Mouse (Mus musculus) liver, embryonic 14.5 days (tissue): Measurements from ENCODE around the gene Lrg1. TPM values are rescaled to one million over a fixed set of nuclear protein-coding genes. Genes with fewer than 3 reads are reported as not detected.
A peak's percentile ranks its signal among the peaks of the same experiment; 100 is the strongest.

Experiments used
- ATAC-seq: fragments of 200-750 bp; cut with Nextera tagmentation; 2 replicates; pipeline ENCODE4 v1.8.0; 2017; ENCODE audit warnings: moderate number of reproducible peaks, mild to moderate bottlenecking, moderate library complexity; ENCODE audit not compliant: insufficient read depth
- DNase-seq, 3 experiments: peaks; one replicate each; pipeline ENCODE4 v3.0.0-alpha.2; 2012 to 2013; ENCODE audit warnings: low read depth in 3 of 3, low spot score in 3 of 3
- H3K27ac ChIP-seq: fragments of 300-500 bp; sonication (generic); 2 replicates; pipeline ENCODE4 v1.5.1; 2014; ENCODE audit warnings: moderate library complexity, mild to moderate bottlenecking, control low read depth, inconsistent platforms
- H3K27me3 ChIP-seq: fragments of 300-500 bp; sonication (generic); 2 replicates; pipeline ENCODE4 v1.6.1; 2014; ENCODE audit warnings: mild to moderate bottlenecking, low read length, moderate library complexity; ENCODE audit not compliant: control insufficient read depth, insufficient read depth
- H3K36me3 ChIP-seq: fragments of 300-500 bp; sonication (generic); replicated peaks from 2 replicates; pipeline ENCODE4 v1.6.1; 2014; ENCODE audit warnings: low read depth; ENCODE audit not compliant: control insufficient read depth, insufficient read depth
- H3K4me1 ChIP-seq, 2 experiments: fragments of 200-500 bp in 1 of 2; fragments of 300-500 bp in 1 of 2; sonication (generic) in 1 of 2; replicated peaks; 2 replicates each; pipeline ENCODE4 v1.6.1; 2012 to 2014; ENCODE audit warnings: antibody characterized with exemption in 1 of 2, inconsistent platforms in 1 of 2, low read length in 1 of 2; ENCODE audit not compliant: control insufficient read depth in 2 of 2, insufficient read depth in 2 of 2
- H3K4me2 ChIP-seq: fragments of 300-500 bp; sonication (generic); 2 replicates; pipeline ENCODE4 v1.6.1; 2014; ENCODE audit warnings: low read depth, mild to moderate bottlenecking, control low read depth, moderate library complexity
- H3K4me3 ChIP-seq, 2 experiments: fragments of 200-500 bp in 1 of 2; fragments of 300-500 bp in 1 of 2; sonication (generic) in 1 of 2; 2 replicates each; pipeline ENCODE4 v1.5.1; 2012 to 2014; ENCODE audit warnings: low read depth in 2 of 2, low read length in 2 of 2, mild to moderate bottlenecking in 2 of 2, control low read depth in 1 of 2, inconsistent platforms in 1 of 2, moderate library complexity in 1 of 2; ENCODE audit not compliant: insufficient read depth in 1 of 2
- H3K9ac ChIP-seq: fragments of 300-500 bp; sonication (generic); replicated peaks from 2 replicates; pipeline ENCODE4 v1.6.1; 2014; ENCODE audit warnings: mild to moderate bottlenecking, control low read depth, moderate library complexity
- H3K9me3 ChIP-seq: fragments of 300-500 bp; sonication (generic); 2 replicates; pipeline ENCODE4 v1.6.1; 2016; ENCODE audit warnings: low read length, mixed read lengths; ENCODE audit not compliant: control insufficient read depth
- CTCF ChIP-seq: IDR thresholded peaks from 2 replicates; pipeline ENCODE4 v1.5.1; 2016; ENCODE audit warnings: antibody characterized with exemption, low read depth, control low read depth
- EP300 ChIP-seq: IDR thresholded peaks from 2 replicates; pipeline ENCODE4 v1.6.1; 2016; ENCODE audit warnings: antibody characterized with exemption, low read depth
- WGBS: fragments of 180-500 bp; shearing (Covaris S2); extraction: QIAGEN DNeasy Blood & Tissue Kit; methylation state at CpG from one replicate; pipeline ENCODE4 v1.1.7; 2014; ENCODE audit not compliant: insufficient replicate concordance; 5-methylcytosine and 5-hydroxymethylcytosine counted together
- polyA plus RNA-seq, 2 experiments: library from polyadenylated mRNA; depleted of rRNA in 1 of 2; stranded (reverse) in 1 of 2; unstranded in 1 of 2; fragments of >200 nt; fragmentation: Nextera tagmentation in 1 of 2; extraction: Ambion mirVana in 1 of 2; gene quantifications; 2 replicates each; pipeline versions ENCODE4 v1.2.1 to v1.2.3; 2012 to 2014

Gene Lrg1
- polyA plus RNA-seq, 2 experiments: 0.09 to 0.67 TPM

DNA sequence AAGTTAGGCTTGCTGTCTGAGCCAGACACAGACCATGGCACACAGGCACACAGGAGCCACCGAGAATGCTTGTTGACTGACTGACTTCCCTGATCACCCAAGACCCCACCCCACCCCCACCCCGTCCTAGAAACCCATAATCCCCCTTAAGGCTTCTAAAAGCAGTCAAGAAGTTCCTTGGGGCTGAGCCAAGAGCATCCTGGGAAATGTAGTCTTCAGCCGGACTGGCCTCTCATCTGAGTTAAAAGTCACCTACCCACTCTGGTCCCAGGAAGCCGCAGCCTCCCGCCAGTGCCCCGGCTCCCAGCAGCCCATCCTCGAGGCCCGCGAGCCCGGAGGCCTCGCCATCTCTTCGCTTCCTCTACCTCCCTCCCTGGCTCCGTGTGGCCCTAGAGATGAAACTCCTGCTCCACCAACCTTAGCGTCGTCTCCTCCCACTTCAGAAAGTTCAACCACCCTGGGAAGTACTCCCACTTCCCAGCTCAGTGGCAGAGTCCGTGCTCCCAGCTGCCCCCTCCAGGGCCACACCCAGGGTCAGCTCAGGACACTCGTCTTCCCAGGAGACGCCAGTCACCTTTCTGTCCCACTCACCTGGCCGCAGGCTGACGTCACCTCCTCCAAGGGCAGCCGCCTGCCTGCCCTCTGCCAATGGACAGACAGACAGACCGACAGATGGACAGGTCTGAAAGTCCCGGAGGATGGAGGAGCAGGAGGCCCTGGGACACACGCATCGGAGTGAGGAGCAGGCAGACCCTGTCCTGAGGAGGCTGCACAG, 16.2 kb upstream of the Lrg1 start:
- no peak overlapping the region for H3K9ac ChIP-seq
- no peak overlapping the region for H3K27ac ChIP-seq
- no peak overlapping the region for H3K4me3 ChIP-seq
- ATAC-seq (no peak), DNase-seq (no peak)
- H3K4me1 ChIP-seq: peaks cover 3 to 11% of the 10 kb centered on the region in 2 experiments; a peak in 3 of 4 replicates
- peaks cover 35% of the 10 kb centered on the region for H3K27me3 ChIP-seq
- 32% methylated on average over 25 of the region's 25 CpGs for WGBS
- no peaks in the 10 kb centered on the region for H3K9me3 ChIP-seq
- TF ChIP-seq CTCF (no peak), EP300 (no peak)
- H3K36me3 ChIP-seq: no peaks in the 10 kb centered on the region
- H3K4me2 ChIP-seq: no peak overlapping the region

DNA sequence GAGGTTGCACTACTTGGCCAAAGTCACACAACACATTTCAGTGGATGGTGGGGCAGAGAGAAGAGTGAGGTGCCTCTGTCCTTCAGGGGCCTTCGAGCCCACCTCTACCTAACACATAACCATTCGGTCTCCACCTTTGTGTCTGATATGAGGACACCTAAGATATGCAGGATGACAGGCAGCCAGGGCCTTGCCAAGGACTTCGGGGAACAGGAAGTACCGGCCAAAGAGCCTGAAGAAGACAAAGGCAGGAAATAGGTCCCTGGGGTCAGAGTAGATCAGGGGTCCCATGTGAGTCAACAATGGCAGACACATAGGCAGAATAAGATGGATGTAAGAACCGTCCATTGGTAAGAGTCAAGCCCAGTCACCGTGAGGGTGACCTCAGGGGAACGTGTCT, 14.8 kb upstream of the Lrg1 start:
- Histone ChIP-seq H3K27ac (no peak overlapping the region), H3K36me3 (no peaks in the 10 kb centered on the region), H3K9me3 (no peaks in the 10 kb centered on the region), H3K4me2 (no peak overlapping the region), H3K4me1 (peaks cover 4 to 12% of the 10 kb centered on the region in 2 experiments; a peak in 3 of 4 replicates), H3K9ac (no peak overlapping the region), H3K27me3 (peaks cover 27% of the 10 kb centered on the region), H3K4me3 (no peak overlapping the region)
- ATAC-seq (no peak), DNase-seq (no peak)
- WGBS: 58% methylated on average over 7 of the region's 7 CpGs
- no peak for TF ChIP-seq CTCF
- TF ChIP-seq EP300: no peak

DNA sequence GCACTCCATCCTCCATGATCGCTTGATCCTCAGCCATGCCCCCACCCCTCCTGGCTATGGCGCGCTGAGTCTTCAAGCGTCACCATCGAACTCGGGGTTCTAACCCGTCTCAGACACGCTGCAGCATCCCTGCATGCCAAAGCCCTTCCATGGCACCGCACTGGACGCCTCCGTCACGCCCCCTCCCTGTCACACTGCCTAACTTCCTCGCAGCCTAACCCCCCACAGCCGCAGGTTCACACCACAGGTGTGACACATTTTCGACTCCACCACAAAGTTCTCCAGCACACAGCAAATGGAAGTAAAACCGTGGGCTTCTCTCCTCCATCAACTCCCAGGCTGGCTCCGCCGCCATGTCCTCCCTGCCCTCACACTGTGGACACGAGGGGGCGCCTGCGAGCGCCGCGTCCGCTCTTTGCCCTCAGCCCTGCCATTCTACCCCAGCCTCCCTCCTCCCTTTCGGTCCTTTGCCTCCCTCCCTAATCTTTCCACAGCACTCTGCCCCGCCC, 12.7 kb upstream of the Lrg1 start:
- 2% methylated on average over 27 of the region's 27 CpGs for WGBS
- H3K36me3 ChIP-seq: no peaks in the 10 kb centered on the region
- ATAC-seq (peak; percentile 57), DNase-seq (peak; percentile 26 to 39 (median 32))
- TF ChIP-seq CTCF: peak; percentile 96
- no peak for TF ChIP-seq EP300
- peak overlapping the region; percentile 48 for H3K4me3 ChIP-seq
- no peaks in the 10 kb centered on the region for H3K9me3 ChIP-seq
- H3K27me3 ChIP-seq: peaks cover 7% of the 10 kb centered on the region
- H3K27ac ChIP-seq: no peak overlapping the region
- peaks cover 4 to 12% of the 10 kb centered on the region in 2 experiments; a peak in 3 of 4 replicates for H3K4me1 ChIP-seq
- peak overlapping the region; percentile 78 for H3K4me2 ChIP-seq
- 0 out of 2 replicates have a peak overlapping the region, but pooled peaks have one; percentile 21 for H3K9ac ChIP-seq

DNA sequence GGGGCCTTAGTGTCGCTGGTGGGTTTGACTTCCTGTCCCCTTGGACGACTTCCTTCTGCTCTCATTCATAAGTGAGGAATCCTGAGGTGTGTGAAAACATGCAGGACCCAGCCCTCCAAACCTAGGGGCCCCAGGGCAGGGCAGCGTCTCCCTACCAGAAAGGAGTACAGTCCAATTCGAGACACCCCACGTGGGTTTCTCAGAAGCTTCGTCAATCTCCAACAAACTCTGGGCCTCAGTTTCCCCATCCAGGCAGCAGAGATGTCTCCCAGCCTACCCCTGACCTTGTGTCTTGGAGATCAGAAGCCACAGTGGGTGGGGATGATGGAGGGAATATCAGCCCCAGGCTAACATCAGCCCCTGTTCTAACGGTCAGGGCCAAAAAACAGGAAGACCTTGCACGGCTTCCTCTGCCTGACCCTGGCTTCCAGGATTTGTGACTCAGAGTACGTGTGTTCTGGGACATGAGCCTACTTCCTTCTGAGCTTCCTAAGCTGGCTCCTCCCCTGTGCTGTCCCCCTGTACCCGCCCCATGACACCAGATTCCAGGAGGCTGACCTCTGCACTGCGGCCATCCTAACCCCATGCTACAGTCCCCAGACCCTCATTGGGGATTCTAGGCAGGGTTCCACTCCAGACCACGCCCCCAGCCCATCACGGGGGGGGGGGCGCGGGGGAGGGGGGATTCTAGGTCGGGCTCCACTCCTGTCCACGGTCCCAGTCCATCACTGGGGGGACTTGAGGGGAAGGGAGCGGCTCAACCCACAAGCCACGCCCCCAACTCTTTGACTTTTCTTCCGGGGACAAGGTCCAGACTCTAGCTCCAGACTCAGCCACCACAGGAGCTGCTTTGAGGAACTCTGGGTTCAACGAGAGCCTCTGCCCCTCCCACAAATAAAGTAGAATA, 11.9 kb upstream of the Lrg1 start:
- 5% methylated on average over 20 of the region's 21 CpGs for WGBS
- no peak overlapping the region for H3K9ac ChIP-seq

More for the DNA sequence above, 11.9 kb upstream of the Lrg1 start:
- Histone ChIP-seq H3K4me1 (peaks cover 4 to 12% of the 10 kb centered on the region in 2 experiments; a peak in 3 of 4 replicates), H3K27ac (peak overlapping the region; percentile 27; the same call in 1 of the 2 replicates), H3K4me3 (peak overlapping the region; percentile 48), H3K36me3 (no peaks in the 10 kb centered on the region), H3K9me3 (no peaks in the 10 kb centered on the region), H3K27me3 (no peaks in the 10 kb centered on the region; the same call in 1 of the 2 replicates), H3K4me2 (peak overlapping the region; percentile 78)
- TF ChIP-seq EP300 (no peak), CTCF (no peak)
- DNase-seq (peak in 2 of 3 experiments; percentile 41 to 54), ATAC-seq (peak; percentile 76)
